ENCODE assay signal across 14 mouse cellular contexts in the genomic region with DNA sequence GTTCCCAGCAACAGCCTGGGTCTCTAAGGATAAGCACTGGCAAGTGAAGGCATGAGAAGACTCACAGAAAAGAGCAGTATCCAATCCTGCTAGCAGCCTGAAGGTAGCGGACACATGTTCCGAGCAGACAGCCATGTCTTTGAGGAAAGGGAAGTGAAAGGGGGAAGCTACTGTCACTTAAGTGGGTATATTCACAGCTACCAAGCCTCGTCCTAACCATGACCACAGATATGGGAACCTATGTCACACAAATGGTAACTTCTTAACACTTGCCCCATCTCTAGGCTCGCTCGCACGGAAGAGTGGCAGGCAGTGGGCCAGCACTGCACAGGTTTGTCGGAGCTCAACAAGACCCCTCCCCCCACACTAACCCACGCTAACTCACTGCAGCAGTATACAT.
A peak's percentile ranks its signal among the peaks of the same experiment; 100 is the strongest.
DNase-seq lines count a peak whose midpoint lies in the region; ATAC-seq and TF ChIP-seq lines count a peak whose summit lies in the region.
"Had no signal": no experiment of that assay in that cellular context is flagged by ENCODE, and none has a peak within 500 bp of the region (broad histone marks: within the 10 kb centered on the region; RNA-seq: fewer than 3 reads in every experiment).

No protein-coding gene starts in this region.

- H3K4me1 ChIP-seq in testis, adult 2 months (ENCODE audit: control insufficient read depth, insufficient read depth, low read length) = no peaks in the 10 kb centered on the region; the same call in 1 of the 2 replicates
- H3K4me1 ChIP-seq in hindbrain, embryonic 16.5 days (ENCODE audit: control insufficient read depth, insufficient read depth, low read depth, low read length) = no peaks in the 10 kb centered on the region
- H3K4me1 ChIP-seq in midbrain, embryonic 14.5 days (ENCODE audit: control insufficient read depth, insufficient read depth, low read length) = peaks cover under 1% of the 10 kb centered on the region; the same call in 1 of the 2 replicates
- H3K4me1 ChIP-seq: limb, embryonic 15.5 days had no signal

- peak; percentile 87 for ATAC-seq in megakaryocyte progenitor cell, adult 5-6 weeks (replicated peaks; ENCODE audit: poor library complexity)
- ATAC-seq in hindbrain, embryonic 16.5 days = no peak
- ATAC-seq in midbrain, embryonic 14.5 days (ENCODE audit: low FRiP score, low TSS enrichment) = no peak
- ATAC-seq: Patski had no signal

- intact Hi-C loops in heart, postnatal 14 days (cut with DNase I) = no loop called here

- no peak overlapping the region for H3K9ac ChIP-seq in hindbrain, embryonic 16.5 days (ENCODE audit: low read depth, low read length)
- no peak overlapping the region for H3K9ac ChIP-seq in midbrain, embryonic 14.5 days (replicated peaks; ENCODE audit: low read length)
- H3K9ac ChIP-seq: limb, embryonic 15.5 days; midbrain, embryonic 12.5 days had no signal

- no peak overlapping the region for H3K4me2 ChIP-seq in hindbrain, embryonic 16.5 days (ENCODE audit: low read length)
- no peak overlapping the region for H3K4me2 ChIP-seq in midbrain, embryonic 14.5 days (ENCODE audit: low read length)
- H3K4me2 ChIP-seq: limb, embryonic 15.5 days; midbrain, embryonic 12.5 days had no signal

- 97% methylated on average over 8 of the region's 8 CpGs for WGBS in hindbrain, embryonic 16.5 days
- 90% methylated on average over 8 of the region's 8 CpGs for WGBS in midbrain, embryonic 14.5 days

- H3K9me3 ChIP-seq in hindbrain, embryonic 16.5 days (ENCODE audit: control insufficient read depth, low read length) = no peaks in the 10 kb centered on the region
- H3K9me3 ChIP-seq in midbrain, embryonic 14.5 days (ENCODE audit: control insufficient read depth, low read length) = no peaks in the 10 kb centered on the region
- H3K9me3 ChIP-seq: limb, embryonic 15.5 days; midbrain, embryonic 12.5 days had no signal

- no peak for TF ChIP-seq POLR2A in testis, adult 2 months (IDR thresholded peaks at IDR 0.05; ENCODE audit: control insufficient read depth, low read depth, low read length)

- H3K27ac ChIP-seq in testis, adult 2 months (ENCODE audit: control insufficient read depth, insufficient read depth, low read depth, low read length) = no peak overlapping the region
- H3K27ac ChIP-seq in hindbrain, embryonic 16.5 days (ENCODE audit: low read depth, low read length) = no peak overlapping the region
- H3K27ac ChIP-seq in midbrain, embryonic 14.5 days (replicated peaks; ENCODE audit: low read depth, low read length) = no peak overlapping the region
- H3K27ac ChIP-seq: gastrocnemius, adult 2 months; limb, embryonic 15.5 days; midbrain, embryonic 12.5 days; stomach, postnatal 0 days had no signal

- no peaks in the 10 kb centered on the region for H3K36me3 ChIP-seq in testis, adult 2 months (ENCODE audit: control insufficient read depth, insufficient read depth, low read length)
- peaks cover 17% of the 10 kb centered on the region for H3K36me3 ChIP-seq in hindbrain, embryonic 16.5 days (ENCODE audit: control insufficient read depth, insufficient read depth, low read length)
- peaks cover 37% of the 10 kb centered on the region for H3K36me3 ChIP-seq in midbrain, embryonic 14.5 days (ENCODE audit: control insufficient read depth, insufficient read depth, low read length)
- H3K36me3 ChIP-seq: limb, embryonic 15.5 days had no signal

- H3K27me3 ChIP-seq in testis, adult 2 months (ENCODE audit: control insufficient read depth, insufficient read depth, low read length) = no peaks in the 10 kb centered on the region
- H3K27me3 ChIP-seq in hindbrain, embryonic 16.5 days (replicated peaks; ENCODE audit: control insufficient read depth, insufficient read depth, low read length) = no peaks in the 10 kb centered on the region
- H3K27me3 ChIP-seq in midbrain, embryonic 14.5 days (ENCODE audit: control insufficient read depth, insufficient read depth, low read length) = no peaks in the 10 kb centered on the region
- H3K27me3 ChIP-seq: limb, embryonic 15.5 days; midbrain, embryonic 12.5 days; Patski had no signal

- no peak for TF ChIP-seq CTCF in testis, adult 2 months (IDR thresholded peaks at IDR 0.05; ENCODE audit: control insufficient read depth, insufficient read depth, insufficient replicate concordance, low read depth, low read length)

- peak; percentile 92 for DNase-seq in heart, adult 11 months
- no peak for DNase-seq in heart, postnatal 14 days
- DNase-seq in testis, postnatal 14 days (ENCODE audit: low spot score) = no peak
- DNase-seq in thymus, postnatal 10 days (ENCODE audit: low spot score in 2 of 2) = no peak
- no peak for DNase-seq in midbrain, embryonic 14.5 days
- DNase-seq: cerebellum, adult 2 months had no signal

- peak overlapping the region; percentile 10 for H3K4me3 ChIP-seq in testis, adult 2 months (ENCODE audit: control insufficient read depth, low read depth, low read length)
- H3K4me3 ChIP-seq in hindbrain, embryonic 16.5 days (ENCODE audit: low read length) = no peak overlapping the region
- no peak overlapping the region for H3K4me3 ChIP-seq in midbrain, embryonic 14.5 days (replicated peaks; ENCODE audit: low read depth, low read length)
- H3K4me3 ChIP-seq: gastrocnemius, adult 2 months; limb, embryonic 15.5 days; midbrain, embryonic 12.5 days had no signal
